ENCODE assay signal across 7 mouse cellular contexts in the genomic region with DNA sequence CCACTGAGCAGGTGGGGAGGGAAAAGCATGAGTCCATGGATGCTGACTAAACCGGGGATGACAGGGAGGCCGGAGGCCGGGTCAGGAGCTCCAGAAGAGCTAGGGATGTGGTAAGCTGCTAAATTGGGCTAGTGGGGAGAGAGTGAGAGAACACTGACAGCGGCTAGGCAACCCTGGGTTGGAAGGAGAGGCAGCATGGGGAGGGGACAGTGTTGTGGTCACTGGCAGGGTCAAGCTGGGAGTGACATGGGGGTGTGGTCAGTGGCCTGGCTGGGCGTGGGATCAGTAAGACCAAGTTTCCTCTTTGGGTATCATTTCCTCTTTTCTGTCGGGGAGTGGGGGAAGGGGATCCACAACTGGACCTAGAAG. TPM values are rescaled to one million over a fixed set of nuclear protein-coding genes. Genes with fewer than 3 reads are reported as not detected.
DNase-seq lines count a peak whose midpoint lies in the region; ATAC-seq and TF ChIP-seq lines count a peak whose summit lies in the region.

No protein-coding gene starts in this region.

- H3K4me2 ChIP-seq in intestine, postnatal 0 days (replicated peaks; ENCODE audit: low read depth) = peak overlapping the region; percentile 72
- H3K4me2 ChIP-seq in neural tube, embryonic 15.5 days = peak overlapping the region; percentile 90

- peak; percentile 80 for DNase-seq in adrenal gland, adult 2 months
- DNase-seq in heart, adult 11 months = peak; percentile 99
- DNase-seq in lung, adult 18-20 months = peak; percentile 81 to 87
- DNase-seq in layer of hippocampus, adult 9-10 months (ENCODE audit: low spot score) = no peak

- H3K27me3 ChIP-seq in C2C12 (ENCODE audit: control insufficient read depth, insufficient read depth, insufficient read length) = no peaks in the 10 kb centered on the region
- H3K27me3 ChIP-seq in intestine, postnatal 0 days (replicated peaks; ENCODE audit: control insufficient read depth, insufficient read depth, low read length) = no peaks in the 10 kb centered on the region
- H3K27me3 ChIP-seq in neural tube, embryonic 15.5 days (replicated peaks) = no peaks in the 10 kb centered on the region

- peak overlapping the region; percentile 86 for H3K4me3 ChIP-seq in C2C12 (ENCODE audit: insufficient read depth, poor library complexity, severe bottlenecking)
- H3K4me3 ChIP-seq in intestine, postnatal 0 days (ENCODE audit: low read depth, low read length) = peak overlapping the region; percentile 81
- peak overlapping the region; percentile 89 for H3K4me3 ChIP-seq in neural tube, embryonic 15.5 days (replicated peaks)

- TF ChIP-seq CTCF in C2C12 (IDR thresholded peaks at IDR 0.05; ENCODE audit: control insufficient read depth, insufficient read depth, insufficient read length) = no peak
- no peak for TF ChIP-seq CTCF in intestine, postnatal 0 days (IDR thresholded peaks at IDR 0.05; ENCODE audit: low read depth)

- WGBS in intestine, postnatal 0 days = 29% methylated on average over 6 of the region's 6 CpGs
- 44% methylated on average over 6 of the region's 6 CpGs for WGBS in neural tube, embryonic 15.5 days

- H3K79me3 ChIP-seq in C2C12 (ENCODE audit: low read depth) = peaks cover 58% of the 10 kb centered on the region

- no peak for ATAC-seq in intestine, postnatal 0 days
- no peak for ATAC-seq in neural tube, embryonic 15.5 days (ENCODE audit: low FRiP score)

- peak overlapping the region; percentile 27 for H3ac ChIP-seq in C2C12 (ENCODE audit: control insufficient read depth, insufficient read length, low read depth)

- H3K36me3 ChIP-seq in C2C12 (ENCODE audit: control insufficient read depth, insufficient read depth) = peaks cover 28% of the 10 kb centered on the region
- peaks cover 24% of the 10 kb centered on the region for H3K36me3 ChIP-seq in intestine, postnatal 0 days (ENCODE audit: control insufficient read depth, insufficient read depth)
- peaks cover 28% of the 10 kb centered on the region for H3K36me3 ChIP-seq in neural tube, embryonic 15.5 days

- no peak overlapping the region for H3K9ac ChIP-seq in intestine, postnatal 0 days (ENCODE audit: low read depth, low read length)
- H3K9ac ChIP-seq in neural tube, embryonic 15.5 days (replicated peaks) = peak overlapping the region; percentile 26; the same call in 1 of the 2 replicates

- H3K4me1 ChIP-seq in intestine, postnatal 0 days (replicated peaks; ENCODE audit: control insufficient read depth, insufficient read depth, low read length) = peaks cover 2% of the 10 kb centered on the region; the same call in 1 of the 2 replicates
- H3K4me1 ChIP-seq in neural tube, embryonic 15.5 days = peaks cover 52% of the 10 kb centered on the region

- no peak overlapping the region; the same call in 1 of the 2 replicates for H3K27ac ChIP-seq in intestine, postnatal 0 days (ENCODE audit: low read depth, low read length)
- no peak overlapping the region for H3K27ac ChIP-seq in neural tube, embryonic 15.5 days (replicated peaks)

- no peaks in the 10 kb centered on the region for H3K9me3 ChIP-seq in intestine, postnatal 0 days (ENCODE audit: control insufficient read depth)
- H3K9me3 ChIP-seq in neural tube, embryonic 15.5 days (replicated peaks) = no peaks in the 10 kb centered on the region

- H3K79me2 ChIP-seq in C2C12 (ENCODE audit: control insufficient read depth, insufficient read depth) = peaks cover 81% of the 10 kb centered on the region

TF ChIP-seq in C2C12, 6 proteins besides CTCF, POLR2A, EP300 and RAD21:
- no peak for TF ChIP-seq MYOG (IDR thresholded peaks at IDR 0.05; ENCODE audit: control insufficient read depth, extremely low read depth, insufficient read length)
- peak; percentile 30 for TF ChIP-seq MAX (IDR thresholded peaks at IDR 0.05)

RNA-seq across cellular contexts. Expression of a gene that starts 1.9 kb away (rescaled TPM):
- polyA plus RNA-seq in C2C12 (2012; fragmentation: generic; extraction: Trizol) = 52.4 TPM
- total RNA-seq in adrenal gland, adult 2 months (2021) = 100 to 1,000 TPM; 123 to 178 TPM
- 178 and 207 TPM in 2 replicates for polyA plus RNA-seq in adrenal gland, adult 2 months (2012; rRNA removed)
- polyA plus RNA-seq in intestine, postnatal 0 days (2015; fragmentation: Nextera tagmentation; extraction: Ambion mirVana) = 102 and 114 TPM in 2 replicates
- 80.8 and 82.0 TPM in 2 replicates for polyA plus RNA-seq in neural tube, embryonic 15.5 days (2015; fragmentation: Nextera tagmentation; extraction: Ambion mirVana)

RNA-seq across cellular contexts. Expression of a gene that starts 2.3 kb away (rescaled TPM):
- polyA plus RNA-seq in C2C12 (2012; fragmentation: generic; extraction: Trizol) = 158 TPM
- total RNA-seq in adrenal gland, adult 2 months (2021) = 100 to 1,000 TPM; 167 to 207 TPM
- polyA plus RNA-seq in adrenal gland, adult 2 months (2012; rRNA removed) = 132 and 174 TPM in 2 replicates
- 41.6 and 47.7 TPM in 2 replicates for polyA plus RNA-seq in intestine, postnatal 0 days (2015; fragmentation: Nextera tagmentation; extraction: Ambion mirVana)
- polyA plus RNA-seq in neural tube, embryonic 15.5 days (2015; fragmentation: Nextera tagmentation; extraction: Ambion mirVana) = 63.5 and 70.8 TPM in 2 replicates

RNA-seq across cellular contexts. Expression of a gene that starts 18.3 kb away (rescaled TPM):
- 22.6 TPM for polyA plus RNA-seq in C2C12 (2012; fragmentation: generic; extraction: Trizol)
- total RNA-seq in adrenal gland, adult 2 months (2021) = 10 to 100 TPM; 47.1 to 50.7 TPM
- polyA plus RNA-seq in adrenal gland, adult 2 months (2012; rRNA removed) = 50.1 and 57.4 TPM in 2 replicates
- 11.3 and 13.0 TPM in 2 replicates for polyA plus RNA-seq in intestine, postnatal 0 days (2015; fragmentation: Nextera tagmentation; extraction: Ambion mirVana)
- polyA plus RNA-seq in neural tube, embryonic 15.5 days (2015; fragmentation: Nextera tagmentation; extraction: Ambion mirVana) = 22.0 and 23.9 TPM in 2 replicates

RNA-seq across cellular contexts. Expression of a gene that starts 18.4 kb away (rescaled TPM):
- 6.0 TPM for polyA plus RNA-seq in C2C12 (2012; fragmentation: generic; extraction: Trizol)
- total RNA-seq in adrenal gland, adult 2 months (2021) = 10 to 100 TPM in 1 of 2 experiments, 1 to 10 TPM in 1; 6.8 to 13.0 TPM
- polyA plus RNA-seq in adrenal gland, adult 2 months (2012; rRNA removed) = 13.4 and 13.9 TPM in 2 replicates
- 5.2 and 5.3 TPM in 2 replicates for polyA plus RNA-seq in intestine, postnatal 0 days (2015; fragmentation: Nextera tagmentation; extraction: Ambion mirVana)
- polyA plus RNA-seq in neural tube, embryonic 15.5 days (2015; fragmentation: Nextera tagmentation; extraction: Ambion mirVana) = 48.1 and 54.5 TPM in 2 replicates

RNA-seq across cellular contexts. Expression of a gene that starts 24.1 kb away (rescaled TPM):
- polyA plus RNA-seq in C2C12 (2012; fragmentation: generic; extraction: Trizol) = not detected
- total RNA-seq in adrenal gland, adult 2 months (2021) = 1 to 10 TPM; 1.2 to 3.0 TPM
- polyA plus RNA-seq in adrenal gland, adult 2 months (2012; rRNA removed) = 0.94 and 1.5 TPM in 2 replicates
- polyA plus RNA-seq in intestine, postnatal 0 days (2015; fragmentation: Nextera tagmentation; extraction: Ambion mirVana) = not detected in 2 replicates
- polyA plus RNA-seq in neural tube, embryonic 15.5 days (2015; fragmentation: Nextera tagmentation; extraction: Ambion mirVana) = 1.2 and 1.5 TPM in 2 replicates
